ENCODE assay signal across 8 mouse cellular contexts in genomic region chr2:25372644-25373391, GRCm38 (mm10). TPM values are rescaled to one million over a fixed set of nuclear protein-coding genes. Genes with fewer than 3 reads are reported as not detected.
DNase-seq lines count a peak whose midpoint lies in the region; ATAC-seq and TF ChIP-seq lines count a peak whose summit lies in the region.

No protein-coding gene starts in this region.

- H3K27ac ChIP-seq in testis, adult 2 months (ENCODE audit: control insufficient read depth, insufficient read depth, low read depth, low read length) = no peak overlapping the region
- H3K27ac ChIP-seq in forebrain, embryonic 14.5 days (ENCODE audit: low read depth, low read length) = 0 out of 2 replicates have a peak overlapping the region, but pooled peaks have one; percentile 44
- H3K27ac ChIP-seq in liver, embryonic 13.5 days = peak overlapping the region; percentile 87
- no peak overlapping the region for H3K27ac ChIP-seq in stomach, embryonic 16.5 days (ENCODE audit: low read length)

- WGBS in forebrain, embryonic 14.5 days = 1% methylated on average over 42 of the region's 42 CpGs
- WGBS in liver, embryonic 13.5 days (ENCODE audit: insufficient replicate concordance) = under 1% methylated on average over 42 of the region's 42 CpGs
- WGBS in stomach, embryonic 16.5 days = 1% methylated on average over 42 of the region's 42 CpGs

- peak; percentile 18 for ATAC-seq in forebrain, embryonic 14.5 days
- ATAC-seq in liver, embryonic 13.5 days (ENCODE audit: low read depth) = peak; percentile 59
- ATAC-seq in stomach, embryonic 16.5 days (ENCODE audit: insufficient read depth, low FRiP score) = no peak

- peak overlapping the region; percentile 92 for H3K4me2 ChIP-seq in forebrain, embryonic 14.5 days (ENCODE audit: low read length)
- H3K4me2 ChIP-seq in liver, embryonic 13.5 days = peak overlapping the region; percentile 99
- peak overlapping the region; percentile 92 for H3K4me2 ChIP-seq in stomach, embryonic 16.5 days (ENCODE audit: low read depth, low read length)

- H3K27me3 ChIP-seq in testis, adult 2 months (ENCODE audit: control insufficient read depth, insufficient read depth, low read length) = no peaks in the 10 kb centered on the region
- no peaks in the 10 kb centered on the region for H3K27me3 ChIP-seq in forebrain, embryonic 14.5 days (replicated peaks; ENCODE audit: control insufficient read depth, insufficient read depth, low read length)
- no peaks in the 10 kb centered on the region; the same call in none of the 2 replicates for H3K27me3 ChIP-seq in liver, embryonic 13.5 days
- no peaks in the 10 kb centered on the region for H3K27me3 ChIP-seq in stomach, embryonic 16.5 days (ENCODE audit: control insufficient read depth, insufficient read depth, low read length)

- H3K9ac ChIP-seq in forebrain, embryonic 14.5 days (ENCODE audit: low read length) = peak overlapping the region; percentile 79
- peak overlapping the region; percentile 81 for H3K9ac ChIP-seq in liver, embryonic 13.5 days
- H3K9ac ChIP-seq in stomach, embryonic 16.5 days (ENCODE audit: low read length) = peak overlapping the region; percentile 75

- TF ChIP-seq CTCF in testis, adult 2 months (IDR thresholded peaks at IDR 0.05; ENCODE audit: control insufficient read depth, insufficient read depth, insufficient replicate concordance, low read depth, low read length) = no peak

- peaks cover 17% of the 10 kb centered on the region for H3K4me1 ChIP-seq in testis, adult 2 months (ENCODE audit: control insufficient read depth, insufficient read depth, low read length)
- peaks cover 10% of the 10 kb centered on the region for H3K4me1 ChIP-seq in forebrain, embryonic 14.5 days (ENCODE audit: control insufficient read depth, insufficient read depth, low read length)
- H3K4me1 ChIP-seq in liver, embryonic 13.5 days (replicated peaks) = peaks cover 75% of the 10 kb centered on the region
- H3K4me1 ChIP-seq in stomach, embryonic 16.5 days (ENCODE audit: control insufficient read depth, insufficient read depth, low read length) = peaks cover 26% of the 10 kb centered on the region

- no peak for DNase-seq in testis, postnatal 14 days (ENCODE audit: low spot score)
- no peak for DNase-seq in forebrain, embryonic 14.5 days (ENCODE audit: low spot score)
- DNase-seq in liver, embryonic 13.5 days = peak; percentile 47
- no peak for DNase-seq in cerebellum, adult 8-10 months
- DNase-seq in yolk sac, embryonic 10.5 days (ENCODE audit: low spot score) = no peak
- DNase-seq in urinary bladder, postnatal 4 days (ENCODE audit: low spot score in 2 of 2) = no peak

- no peak for TF ChIP-seq POLR2A in testis, adult 2 months (IDR thresholded peaks at IDR 0.05; ENCODE audit: control insufficient read depth, low read depth, low read length)

- no peaks in the 10 kb centered on the region for H3K9me3 ChIP-seq in forebrain, embryonic 14.5 days (replicated peaks; ENCODE audit: control insufficient read depth, low read length)
- no peaks in the 10 kb centered on the region for H3K9me3 ChIP-seq in liver, embryonic 13.5 days (replicated peaks)
- no peaks in the 10 kb centered on the region for H3K9me3 ChIP-seq in stomach, embryonic 16.5 days (replicated peaks; ENCODE audit: control insufficient read depth, low read length)

- no peaks in the 10 kb centered on the region for H3K36me3 ChIP-seq in testis, adult 2 months (ENCODE audit: control insufficient read depth, insufficient read depth, low read length)
- peaks cover 21% of the 10 kb centered on the region for H3K36me3 ChIP-seq in forebrain, embryonic 14.5 days (ENCODE audit: control insufficient read depth, insufficient read depth, low read length)
- peaks cover 37% of the 10 kb centered on the region for H3K36me3 ChIP-seq in liver, embryonic 13.5 days
- H3K36me3 ChIP-seq in stomach, embryonic 16.5 days (ENCODE audit: control insufficient read depth, insufficient read depth, low read length) = peaks cover 3% of the 10 kb centered on the region; the same call in 1 of the 2 replicates

- peak overlapping the region; percentile 68 for H3K4me3 ChIP-seq in testis, adult 2 months (ENCODE audit: control insufficient read depth, low read depth, low read length)
- H3K4me3 ChIP-seq in forebrain, embryonic 14.5 days (ENCODE audit: low read depth, low read length) = peak overlapping the region; percentile 71
- peak overlapping the region; percentile 88 for H3K4me3 ChIP-seq in liver, embryonic 13.5 days (replicated peaks)
- peak overlapping the region; percentile 70 for H3K4me3 ChIP-seq in stomach, embryonic 16.5 days (replicated peaks; ENCODE audit: low read length)

RNA-seq across cellular contexts. Expression of gene Sapcd2, which starts 0.7 kb away (rescaled TPM):
- 1.1 and 1.3 TPM in 2 replicates for polyA plus RNA-seq in testis, adult 2 months (2012; rRNA removed)
- 27.8 and 28.9 TPM in 2 replicates for polyA plus RNA-seq in forebrain, embryonic 14.5 days (2014; fragmentation: Nextera tagmentation; extraction: Ambion mirVana)
- 30.0 and 30.6 TPM in 2 replicates for polyA plus RNA-seq in liver, embryonic 13.5 days (2015; fragmentation: Nextera tagmentation; extraction: Ambion mirVana)
- 30.7 and 35.9 TPM in 2 replicates for polyA plus RNA-seq in stomach, embryonic 16.5 days (2015; fragmentation: Nextera tagmentation; extraction: Ambion mirVana)

RNA-seq across cellular contexts. Expression of gene Uap1l1, which starts 7.3 kb away (rescaled TPM):
- polyA plus RNA-seq in testis, adult 2 months (2012; rRNA removed) = 1.7 and 2.2 TPM in 2 replicates
- polyA plus RNA-seq in forebrain, embryonic 14.5 days (2014; fragmentation: Nextera tagmentation; extraction: Ambion mirVana) = 5.8 and 7.8 TPM in 2 replicates
- 13.4 and 16.1 TPM in 2 replicates for polyA plus RNA-seq in liver, embryonic 13.5 days (2015; fragmentation: Nextera tagmentation; extraction: Ambion mirVana)
- polyA plus RNA-seq in stomach, embryonic 16.5 days (2015; fragmentation: Nextera tagmentation; extraction: Ambion mirVana) = 34.8 and 40.0 TPM in 2 replicates

RNA-seq across cellular contexts. Expression of gene Dpp7, which starts 16.7 kb away (rescaled TPM):
- polyA plus RNA-seq in testis, adult 2 months (2012; rRNA removed) = 4.0 and 5.0 TPM in 2 replicates
- polyA plus RNA-seq in forebrain, embryonic 14.5 days (2014; fragmentation: Nextera tagmentation; extraction: Ambion mirVana) = 21.3 and 21.4 TPM in 2 replicates
- polyA plus RNA-seq in liver, embryonic 13.5 days (2015; fragmentation: Nextera tagmentation; extraction: Ambion mirVana) = 9.0 and 10.5 TPM in 2 replicates
- 23.8 and 26.8 TPM in 2 replicates for polyA plus RNA-seq in stomach, embryonic 16.5 days (2015; fragmentation: Nextera tagmentation; extraction: Ambion mirVana)

RNA-seq across cellular contexts. Expression of gene Entpd2, which starts 22.9 kb away (rescaled TPM):
- polyA plus RNA-seq in testis, adult 2 months (2012; rRNA removed) = 6.2 and 6.5 TPM in 2 replicates
- 1.9 and 2.5 TPM in 2 replicates for polyA plus RNA-seq in forebrain, embryonic 14.5 days (2014; fragmentation: Nextera tagmentation; extraction: Ambion mirVana)
- 0.40 and 0.41 TPM in 2 replicates for polyA plus RNA-seq in liver, embryonic 13.5 days (2015; fragmentation: Nextera tagmentation; extraction: Ambion mirVana)
- polyA plus RNA-seq in stomach, embryonic 16.5 days (2015; fragmentation: Nextera tagmentation; extraction: Ambion mirVana) = 16.6 and 19.4 TPM in 2 replicates

RNA-seq across cellular contexts. Expression of gene Npdc1, which starts 26.3 kb away (rescaled TPM):
- 13.6 and 15.9 TPM in 2 replicates for polyA plus RNA-seq in testis, adult 2 months (2012; rRNA removed)
- 263 and 331 TPM in 2 replicates for polyA plus RNA-seq in forebrain, embryonic 14.5 days (2014; fragmentation: Nextera tagmentation; extraction: Ambion mirVana)
- polyA plus RNA-seq in liver, embryonic 13.5 days (2015; fragmentation: Nextera tagmentation; extraction: Ambion mirVana) = 4.2 and 5.1 TPM in 2 replicates
- 54.9 and 66.1 TPM in 2 replicates for polyA plus RNA-seq in stomach, embryonic 16.5 days (2015; fragmentation: Nextera tagmentation; extraction: Ambion mirVana)

Comparison
In these comparisons a context has a peak if more than half of its experiments do, and no peak if none do; other contexts are left out.
1. H3K27ac ChIP-seq: peak in forebrain, embryonic 14.5 days (single experiment) and liver, embryonic 13.5 days (single experiment); none in testis, adult 2 months (single experiment) and stomach, embryonic 16.5 days (single experiment).
2. RNA of gene Sapcd2, which starts 0.7 kb away (polyA plus RNA-seq): 30.7 to 35.9 TPM in stomach, embryonic 16.5 days, 30.0 to 30.6 TPM in liver, embryonic 13.5 days and 27.8 to 28.9 TPM in forebrain, embryonic 14.5 days; 1.1 to 1.3 TPM in testis, adult 2 months; every median in the first group is over 10 times any median in the second.
3. Peak in every context shown above with its lines, with median percentiles within 50 percentile points of each other: H3K4me3 ChIP-seq, H3K4me2 ChIP-seq and H3K9ac ChIP-seq.